Comparison of ENCODE assay signal across 8 mouse cellular contexts in genomic region chr17:47630678-47631065, GRCm38 (mm10). TPM values are rescaled to one million over a fixed set of nuclear protein-coding genes. Genes with fewer than 3 reads are reported as not detected.
DNase-seq lines count a peak whose midpoint lies in the region; ATAC-seq and TF ChIP-seq lines count a peak whose summit lies in the region.

Usp49 (plus strand) TSS chr17:47630690.

- peak within 1 kb of the TSS; percentile 92 for H3K4me2 ChIP-seq in kidney, embryonic 15.5 days
- H3K4me2 ChIP-seq in liver, embryonic 12.5 days, result peak within 1 kb of the TSS; percentile 99

- DNase-seq in kidney, adult 9 months, result no peak
- DNase-seq in ES-E14 (ENCODE audit: low read depth, low spot score), result no peak
- no peak for DNase-seq in embryo, embryonic 9.5 days (ENCODE audit: extremely low spot score)
- DNase-seq in frontal cortex, postnatal 10 days (ENCODE audit: low spot score in 2 of 2), result no peak
- no peak for DNase-seq in cerebellum, adult 9-10 months

- no peaks in the 10 kb centered on the region for H3K9me3 ChIP-seq in kidney, embryonic 15.5 days (replicated peaks)
- no peaks in the 10 kb centered on the region for H3K9me3 ChIP-seq in ES-E14 (ENCODE audit: control insufficient read depth, insufficient read depth, low read depth, low read length)
- H3K9me3 ChIP-seq in liver, embryonic 12.5 days (replicated peaks), result no peaks in the 10 kb centered on the region

- peak within 1 kb of the TSS; percentile 76 for H3K9ac ChIP-seq in kidney, embryonic 15.5 days
- H3K9ac ChIP-seq in ES-E14 (ENCODE audit: insufficient read depth, low read depth, low read length, poor library complexity, severe bottlenecking), result peak within 1 kb of the TSS; percentile 72
- peak within 1 kb of the TSS; percentile 82 for H3K9ac ChIP-seq in liver, embryonic 12.5 days

- no peak for ATAC-seq in kidney, embryonic 15.5 days (replicated peaks; ENCODE audit: low FRiP score)
- ATAC-seq in erythroid progenitor cell, adult 5-6 weeks (replicated peaks; ENCODE audit: low FRiP score, poor library complexity, severe bottlenecking), result peak; percentile 37; the same call in 1 of the 2 replicates
- 0 out of 2 replicates have a peak, but pooled peaks have one; percentile 36 for ATAC-seq in liver, embryonic 12.5 days

- in situ Hi-C loops in ES-E14 (cut with MboI; ENCODE audit: low sequenced_read_pairs in 2 of 2, unreplicated experiment in 2 of 2), result no loop called here

- H3K27ac ChIP-seq in kidney, embryonic 15.5 days, result peak within 1 kb of the TSS; percentile 96
- H3K27ac ChIP-seq in ES-E14 (ENCODE audit: insufficient read depth, low read depth, low read length, poor library complexity, severe bottlenecking), result peak within 1 kb of the TSS; percentile 69; the same call in 1 of the 2 replicates
- peak within 1 kb of the TSS; percentile 93 for H3K27ac ChIP-seq in liver, embryonic 12.5 days

- peaks cover 22% of the 10 kb centered on the region for H3K36me3 ChIP-seq in kidney, embryonic 15.5 days
- no peaks in the 10 kb centered on the region for H3K36me3 ChIP-seq in ES-E14 (ENCODE audit: control insufficient read depth, insufficient read depth, low read length, poor library complexity, severe bottlenecking)
- peaks cover 33% of the 10 kb centered on the region for H3K36me3 ChIP-seq in liver, embryonic 12.5 days

- H3K4me3 ChIP-seq in kidney, embryonic 15.5 days (replicated peaks), result peak within 1 kb of the TSS; percentile 83
- H3K4me3 ChIP-seq in ES-E14 (ENCODE audit: insufficient read depth in 1 of 2, low read depth in 1 of 2, low read length in 2 of 2, poor library complexity in 1 of 2, severe bottlenecking in 1 of 2), result peak within 1 kb of the TSS; percentile 79 to 98
- H3K4me3 ChIP-seq in liver, embryonic 12.5 days, result peak within 1 kb of the TSS; percentile 63

- WGBS in kidney, embryonic 15.5 days, result 0% methylated on average over 3 of the region's 3 CpGs
- WGBS in liver, embryonic 12.5 days (ENCODE audit: insufficient replicate concordance), result 0% methylated on average over 3 of the region's 3 CpGs

- peaks cover 34% of the 10 kb centered on the region for H3K4me1 ChIP-seq in kidney, embryonic 15.5 days
- 0 out of 4 replicates have a peak, but pooled peaks cover 0 to 3% of the 10 kb centered on the region in 2 experiments for H3K4me1 ChIP-seq in ES-E14 (ENCODE audit: control insufficient read depth in 2 of 2, insufficient read depth in 2 of 2, low read length in 2 of 2, poor library complexity in 1 of 2)
- H3K4me1 ChIP-seq in liver, embryonic 12.5 days, result peaks cover 67% of the 10 kb centered on the region

- no peaks in the 10 kb centered on the region for H3K27me3 ChIP-seq in kidney, embryonic 15.5 days
- no peaks in the 10 kb centered on the region for H3K27me3 ChIP-seq in liver, embryonic 12.5 days (replicated peaks)

TF ChIP-seq in ES-E14, 5 proteins besides CTCF, POLR2A, EP300 and RAD21:
- TF ChIP-seq CHD2 (IDR thresholded peaks at IDR 0.05; ENCODE audit: low read depth, low read length), result no peak
- no peak for TF ChIP-seq ZC3H11A (IDR thresholded peaks at IDR 0.05; ENCODE audit: borderline replicate concordance, low read depth, low read length)
- no peak for TF ChIP-seq ZNF384 (IDR thresholded peaks at IDR 0.05; ENCODE audit: low read depth, low read length)
- TF ChIP-seq HCFC1 (IDR thresholded peaks at IDR 0.05; ENCODE audit: borderline replicate concordance, insufficient read depth, low read length), result no peak
- no peak for TF ChIP-seq MAFK (IDR thresholded peaks at IDR 0.05; ENCODE audit: insufficient read depth, low read depth, low read length)

RNA-seq across cellular contexts. Expression of gene Usp49, which starts in this region (rescaled TPM):
- 4.6 and 5.0 TPM in 2 replicates for polyA plus RNA-seq in kidney, embryonic 15.5 days (2015; fragmentation: Nextera tagmentation; extraction: Ambion mirVana)
- total RNA-seq in ES-E14 (2012; rRNA removed), result 10.0 and 15.5 TPM in 2 replicates
- total RNA-seq in erythroid progenitor cell, adult 5-6 weeks (2015; ENCODE audit: low replicate concordance), result 26.8 and 35.7 TPM in 2 replicates
- total RNA-seq in erythroid progenitor cell, adult 5-6 weeks (2017; ENCODE audit: low replicate concordance), result 29.2 and 46.3 TPM in 2 replicates
- polyA plus RNA-seq in liver, embryonic 12.5 days (2016; fragmentation: Nextera tagmentation; extraction: Ambion mirVana), result 5.0 and 6.2 TPM in 2 replicates
